In the genomic region with DNA sequence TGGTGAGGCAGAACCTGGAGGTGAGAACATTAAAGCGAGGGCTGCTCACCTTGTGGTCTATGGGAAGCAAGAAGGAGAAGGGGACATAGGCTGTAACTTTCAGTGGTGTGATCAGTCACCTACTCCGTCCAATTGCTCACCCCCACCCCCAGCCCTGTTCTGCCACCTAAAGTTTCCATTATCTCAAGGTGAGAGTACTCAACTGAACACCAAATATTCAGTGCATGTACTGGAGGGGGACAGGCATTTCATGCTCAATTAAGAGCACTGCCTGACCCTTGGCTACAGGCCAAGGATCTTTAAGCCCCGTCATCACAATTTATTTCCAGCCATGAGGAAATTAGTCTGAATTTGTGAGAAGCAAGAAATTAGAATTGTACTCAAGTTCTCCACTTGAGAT, we compare ENCODE assay signal across 25 mouse cellular contexts.
"Had no signal": no experiment of that assay in that cellular context is flagged by ENCODE, and none has a peak within 500 bp of the region (broad histone marks: within the 10 kb centered on the region; RNA-seq: fewer than 3 reads in every experiment).

No protein-coding gene starts in this region.

- H3K9me3 ChIP-seq: heart, embryonic 13.5 days; heart, embryonic 15.5 days; hindbrain, embryonic 10.5 days; hindbrain, embryonic 12.5 days; intestine, embryonic 15.5 days; limb, embryonic 13.5 days; limb, embryonic 15.5 days had no signal

- H3K4me3 ChIP-seq: gastrocnemius, adult 2 months; heart, adult 2 months; heart, embryonic 13.5 days; heart, embryonic 15.5 days; hindbrain, embryonic 10.5 days; hindbrain, embryonic 12.5 days; intestine, embryonic 15.5 days; limb, embryonic 13.5 days; limb, embryonic 15.5 days had no signal

- ATAC-seq: hindbrain, embryonic 16.5 days; inflammation-experienced regulatory T-cells, adult 6 months; intestine, embryonic 15.5 days; intestine, postnatal 0 days had no signal

- H3K36me3 ChIP-seq: heart, embryonic 15.5 days; hindbrain, embryonic 12.5 days; intestine, embryonic 15.5 days had no signal

- H3K9ac ChIP-seq: heart, embryonic 13.5 days; heart, embryonic 15.5 days; hindbrain, embryonic 12.5 days; hindbrain, embryonic 14.5 days; intestine, embryonic 15.5 days; limb, embryonic 13.5 days; limb, embryonic 15.5 days had no signal

- H3K4me2 ChIP-seq: heart, embryonic 11.5 days; heart, embryonic 13.5 days; heart, embryonic 15.5 days; hindbrain, embryonic 12.5 days; hindbrain, embryonic 14.5 days; intestine, embryonic 15.5 days; limb, embryonic 13.5 days; limb, embryonic 15.5 days had no signal

- H3K27ac ChIP-seq: gastrocnemius, adult 2 months; heart, adult 2 months; heart, embryonic 13.5 days; heart, embryonic 15.5 days; hindbrain, embryonic 10.5 days; hindbrain, embryonic 12.5 days; hindbrain, embryonic 14.5 days; intestine, embryonic 15.5 days; limb, embryonic 13.5 days; limb, embryonic 15.5 days had no signal

- DNase-seq: gastrocnemius, adult 2 months; gastrocnemius, postnatal 10 days; gastrocnemius, postnatal 25 days; heart, adult 2 months; heart, postnatal 14 days; heart, postnatal 4 days; kidney, adult 18-20 months; kidney, adult 8-10 months; kidney, postnatal 10 days; kidney, postnatal 25 days; layer of hippocampus, adult 9-11 months; layer of hippocampus, postnatal 36 days; left cerebral cortex, postnatal 4 days had no signal

- H3K27me3 ChIP-seq: heart, embryonic 13.5 days; heart, embryonic 15.5 days; hindbrain, embryonic 12.5 days; intestine, embryonic 15.5 days; limb, embryonic 13.5 days; limb, embryonic 15.5 days had no signal

- H3K4me1 ChIP-seq: heart, embryonic 15.5 days; hindbrain, embryonic 10.5 days; hindbrain, embryonic 12.5 days; intestine, embryonic 15.5 days; limb, embryonic 13.5 days; limb, embryonic 15.5 days had no signal
